Mouse (Mus musculus) cerebral cortex, adult 2 months (tissue): Measurements from ENCODE around the gene Fyb2.

ENCODE experiments used
- WGBS: fragments of 180-500 bp; shearing (Covaris S2); methylation state at CpG from one replicate; pipeline ENCODE4 v1.1.7; 2018; 5-methylcytosine and 5-hydroxymethylcytosine counted together

The Fyb2 gene

DNA sequence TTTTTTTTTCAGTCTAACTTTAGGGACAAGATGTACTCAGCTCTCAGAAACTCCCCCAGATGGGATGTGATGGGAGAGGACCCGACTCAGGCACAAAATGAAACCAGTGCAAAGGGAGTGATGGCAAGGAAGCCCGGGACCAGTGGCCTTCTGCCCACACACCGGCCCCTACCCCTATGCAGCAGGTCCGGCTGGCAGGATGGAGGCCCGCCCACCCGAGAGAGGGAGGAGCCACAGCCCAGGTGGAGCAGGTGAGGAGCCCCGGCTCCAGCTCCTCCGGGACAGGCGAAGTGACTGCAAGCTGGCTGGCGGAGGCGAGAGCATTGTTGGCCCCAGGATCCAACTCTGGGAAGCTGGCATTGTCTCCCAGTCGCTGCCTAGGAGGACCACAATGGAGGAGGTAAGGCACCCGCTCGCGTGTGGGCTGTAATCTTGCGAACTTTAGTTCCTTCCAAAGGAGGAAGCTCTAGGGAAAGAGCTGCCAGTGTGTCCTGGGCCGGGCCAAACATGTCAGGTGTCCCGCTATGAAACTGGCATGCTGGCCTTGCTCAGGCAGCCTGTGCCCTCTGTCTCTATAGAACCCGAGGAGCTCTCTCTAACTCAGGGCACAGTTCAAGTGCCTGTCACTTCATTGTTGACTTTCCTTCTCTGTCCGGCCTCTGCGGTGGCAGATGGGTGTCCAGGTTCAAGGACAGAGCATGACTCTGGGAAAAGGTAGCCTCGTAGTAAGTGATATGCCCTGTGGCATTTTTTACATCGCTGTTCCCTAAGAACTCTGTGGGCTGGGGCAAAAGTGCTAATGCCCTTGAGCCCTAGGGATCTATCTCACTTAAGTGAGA, at the start of gene Fyb2:
Gene Fyb2 (plus strand): TSS at position 166 of the 839 bp plus-strand sequence.
- WGBS = 30% methylated on average over 23 of the region's 23 CpGs

DNA sequence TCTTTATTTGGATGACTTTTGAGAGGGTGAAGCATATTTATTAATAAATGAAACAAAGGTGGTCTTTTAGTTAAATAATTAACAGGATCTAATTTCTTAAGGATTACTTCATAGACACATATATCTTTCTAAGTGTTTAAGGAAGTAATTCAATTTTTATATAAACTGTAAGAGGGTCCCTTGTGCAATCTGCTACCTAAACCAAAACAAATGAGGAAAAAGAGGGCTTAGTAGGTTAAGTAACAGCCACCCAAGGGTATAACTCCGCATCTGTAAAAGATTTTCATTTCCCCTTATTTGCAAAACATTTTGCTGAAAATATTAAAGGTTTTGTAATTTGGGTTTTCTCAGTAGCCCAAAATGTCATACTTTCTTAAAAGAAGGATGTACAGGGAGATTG, 48.9 kb upstream of the Fyb2 start:
- 88% methylated on average over 1 of the region's 1 CpGs for WGBS

DNA sequence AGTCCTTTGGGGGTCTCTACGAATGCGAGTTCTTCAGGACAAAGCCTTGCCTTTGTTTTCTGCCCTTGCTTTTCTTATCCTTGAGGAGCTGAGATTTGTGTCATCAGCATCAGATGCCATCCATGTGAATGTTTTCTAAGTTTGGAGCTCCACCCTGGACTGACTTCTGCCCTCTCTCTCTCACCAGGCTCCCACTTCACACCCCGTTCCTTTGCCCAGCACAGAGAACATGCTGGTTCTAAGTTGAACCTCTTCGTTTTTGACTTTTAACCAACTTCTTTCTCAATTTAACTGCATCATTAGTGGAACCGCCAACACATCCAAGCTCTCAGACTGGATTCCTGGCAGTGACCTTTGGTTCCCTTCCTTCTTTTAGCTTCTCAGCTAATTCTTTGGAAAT, 43.1 kb upstream of the Fyb2 start:
- WGBS = 88% methylated on average over 5 of the region's 5 CpGs

DNA sequence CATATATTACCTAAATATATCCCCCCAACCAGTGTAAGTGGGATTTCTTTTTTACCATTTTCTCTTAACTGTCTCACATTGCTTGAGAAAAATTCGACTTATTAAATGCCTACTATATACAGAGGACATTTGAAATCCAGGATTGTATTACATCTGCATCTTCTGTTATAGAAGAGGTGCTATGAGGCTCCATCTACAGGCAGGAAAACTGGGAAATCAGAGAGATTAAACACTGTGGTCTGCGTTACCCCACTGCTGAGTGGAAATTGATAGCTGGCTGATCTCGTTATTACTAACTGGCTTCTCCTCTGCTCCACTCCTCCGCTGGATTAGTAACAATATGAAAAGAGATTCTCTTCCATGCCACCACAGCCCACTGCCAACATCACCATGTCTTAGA, 37.4 kb upstream of the Fyb2 start:
- WGBS = 59% methylated on average over 4 of the region's 4 CpGs

DNA sequence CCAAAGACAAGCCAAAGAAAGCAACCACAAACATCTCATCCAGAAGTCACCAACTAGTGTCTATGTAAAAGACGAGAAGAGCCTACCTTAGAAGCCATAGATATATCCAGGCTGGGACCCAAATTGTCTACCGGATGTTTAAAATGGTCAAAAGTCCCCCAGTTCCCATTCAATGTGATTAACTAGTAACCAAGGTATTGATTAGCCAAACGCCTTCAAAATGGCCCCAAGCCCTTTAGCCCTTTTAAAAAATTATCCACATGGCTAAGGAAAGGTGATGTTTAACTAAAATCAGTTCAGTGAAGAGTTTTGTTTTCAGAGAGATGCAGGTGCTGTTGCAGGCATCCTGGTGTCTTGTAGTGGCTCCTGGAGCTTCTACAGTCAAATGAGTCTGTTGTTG, 36.9 kb upstream of the Fyb2 start, which contains the start of gene C8a:
Gene C8a (minus strand): TSS at position 76 of the 400 bp plus-strand sequence.
- 86% methylated on average over 3 of the region's 3 CpGs for WGBS

DNA sequence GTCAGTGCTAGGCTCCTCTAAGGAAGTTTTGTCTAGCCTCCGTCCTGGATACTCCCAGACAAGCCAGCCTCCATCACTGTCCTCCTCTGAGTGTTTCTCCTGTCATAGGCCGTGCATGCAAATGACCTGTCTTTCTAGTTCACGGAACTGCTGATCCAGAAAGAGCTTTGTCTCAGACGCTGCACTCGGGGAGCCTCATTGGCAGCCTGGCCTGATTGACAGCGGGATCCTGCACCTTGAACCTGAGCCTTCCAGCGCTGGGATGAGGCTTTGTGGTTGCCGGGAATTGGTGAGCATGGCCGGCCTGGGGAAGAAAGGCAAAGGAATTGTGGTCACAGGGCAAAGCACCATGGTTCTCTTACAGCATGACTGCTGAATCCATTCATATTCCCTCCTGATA, 25.8 kb upstream of the Fyb2 start:
- WGBS = 81% methylated on average over 9 of the region's 9 CpGs

DNA sequence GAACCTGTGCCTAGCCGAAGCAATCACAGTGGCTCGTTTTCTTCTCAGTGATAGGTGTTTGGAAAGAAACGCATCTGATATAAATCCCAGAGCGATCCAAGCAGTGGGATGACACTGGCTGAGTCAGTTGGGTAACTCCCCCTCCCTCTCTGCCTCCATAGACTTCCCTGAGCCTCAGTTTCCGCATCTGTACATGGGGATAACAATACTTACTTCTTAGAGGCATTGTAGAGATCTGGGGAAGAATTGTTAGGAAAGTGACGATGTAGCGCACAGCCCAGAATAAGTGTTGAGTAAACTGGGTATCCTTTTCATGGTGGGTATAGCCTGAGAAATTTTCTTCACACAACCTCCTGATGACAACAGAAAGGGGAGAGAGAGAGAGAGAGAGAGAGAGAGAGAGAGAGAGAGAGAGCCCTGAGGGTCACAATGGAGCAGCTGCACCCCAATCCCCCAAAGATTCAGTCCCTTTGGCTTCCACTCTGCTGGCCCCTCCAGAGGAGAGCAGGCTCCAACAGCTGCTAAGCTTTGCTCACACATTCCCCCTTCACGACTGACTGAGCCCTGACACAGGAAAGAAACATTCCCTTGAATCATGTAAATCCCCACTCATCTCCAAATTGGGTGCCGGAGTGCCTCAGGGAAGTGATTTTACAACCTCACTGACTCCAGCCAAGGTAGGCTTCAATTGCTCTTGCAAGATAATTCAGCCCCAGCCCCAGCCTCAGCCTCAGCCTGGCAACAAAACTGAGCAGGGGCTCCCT, 24.6 kb upstream of the Fyb2 start:
- 79% methylated on average over 9 of the region's 9 CpGs for WGBS

DNA sequence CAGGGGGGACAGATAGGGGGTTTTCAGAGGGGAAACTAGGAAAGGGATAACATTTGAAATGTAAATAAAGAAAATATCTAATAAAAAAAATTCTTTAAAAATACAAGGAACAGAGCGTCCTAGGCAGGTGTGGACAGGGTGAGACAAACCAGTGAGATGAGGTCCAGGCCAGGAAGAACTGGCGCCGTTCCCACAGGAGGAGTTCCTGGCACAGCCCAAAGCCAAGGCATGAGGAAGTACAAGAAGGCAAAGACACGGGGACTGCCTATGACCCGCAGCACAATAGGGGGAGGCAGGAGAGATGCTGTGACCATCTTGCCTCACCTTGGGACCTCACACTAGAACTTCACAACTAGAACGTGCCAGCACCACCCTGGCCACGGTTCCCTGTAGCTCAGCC, 21.5 kb upstream of the Fyb2 start:
- 77% methylated on average over 7 of the region's 7 CpGs for WGBS

DNA sequence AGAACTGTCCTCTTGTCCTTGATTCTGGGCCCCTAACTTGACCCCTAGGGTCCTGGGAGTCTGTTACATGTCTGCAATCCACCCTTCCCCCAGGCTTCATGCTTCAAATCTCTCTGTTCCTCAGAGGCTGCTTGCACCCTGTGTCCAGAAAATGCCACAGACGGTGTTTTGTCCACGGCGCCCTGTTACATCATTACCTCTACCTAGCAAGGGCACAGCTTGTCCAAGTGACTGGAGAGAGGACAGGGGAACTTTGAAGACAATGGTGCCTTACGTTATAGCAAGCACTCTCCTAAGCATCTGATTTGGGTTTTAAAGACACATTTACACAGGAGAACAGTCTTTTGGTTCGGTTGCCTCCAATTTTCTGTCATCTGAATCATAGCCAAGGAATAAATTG, 19.7 kb upstream of the Fyb2 start:
- 38% methylated on average over 5 of the region's 5 CpGs for WGBS

DNA sequence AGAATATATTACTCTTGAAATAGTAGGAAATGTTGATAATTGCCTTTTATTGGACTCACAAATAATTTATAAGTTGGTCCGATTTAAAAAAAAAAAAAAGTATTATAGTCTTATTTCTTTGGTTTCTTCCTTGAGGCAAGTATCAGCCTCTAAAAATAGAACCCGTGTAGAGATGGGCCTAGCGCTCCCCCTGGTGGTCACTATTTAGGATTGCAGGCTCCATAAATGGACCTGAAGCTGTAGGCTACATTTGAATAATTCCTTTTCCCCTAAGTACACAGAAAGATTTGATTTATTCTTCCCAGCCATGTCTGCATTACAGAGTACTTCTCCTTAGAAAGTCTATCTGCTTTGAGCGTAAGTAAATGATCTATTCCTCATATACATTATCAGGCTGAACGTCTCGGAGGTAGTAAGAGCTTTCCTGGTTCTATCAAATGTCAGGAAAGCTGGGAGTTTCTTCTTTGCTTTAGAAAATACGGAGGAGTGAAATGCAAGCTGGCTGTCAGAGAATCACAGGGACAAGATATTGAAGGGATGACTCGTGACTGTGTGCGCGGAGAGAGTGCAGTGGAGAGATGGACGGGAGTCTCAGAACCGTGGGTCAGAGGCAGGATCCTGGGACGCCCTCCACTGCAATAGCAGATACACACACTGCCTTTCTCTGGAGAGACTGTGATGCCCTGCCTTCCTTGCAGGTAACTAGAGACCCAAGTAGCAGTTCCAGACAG, 19.1 kb upstream of the Fyb2 start:
- 31% methylated on average over 13 of the region's 13 CpGs for WGBS

DNA sequence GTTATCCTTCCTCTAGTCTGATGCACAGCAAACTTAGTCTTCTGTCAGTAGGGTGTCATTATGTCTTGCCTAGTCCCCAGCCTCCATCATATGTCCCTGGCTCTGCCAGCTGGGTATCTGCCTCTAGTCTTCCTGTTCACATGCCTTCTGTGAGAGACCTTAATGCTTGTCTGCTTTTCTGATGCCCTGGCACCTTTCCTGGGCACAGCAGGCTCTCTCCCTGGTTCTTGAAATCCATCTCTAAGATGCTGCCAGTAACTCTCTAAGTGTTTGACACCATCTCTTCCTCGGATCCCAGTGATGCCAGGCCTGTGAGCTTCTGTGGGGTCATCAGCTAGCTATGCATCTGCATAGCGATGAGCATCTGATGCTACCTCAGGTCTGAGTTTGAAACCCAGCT, 10.4 kb upstream of the Fyb2 start:
- 80% methylated on average over 2 of the region's 2 CpGs for WGBS

DNA sequence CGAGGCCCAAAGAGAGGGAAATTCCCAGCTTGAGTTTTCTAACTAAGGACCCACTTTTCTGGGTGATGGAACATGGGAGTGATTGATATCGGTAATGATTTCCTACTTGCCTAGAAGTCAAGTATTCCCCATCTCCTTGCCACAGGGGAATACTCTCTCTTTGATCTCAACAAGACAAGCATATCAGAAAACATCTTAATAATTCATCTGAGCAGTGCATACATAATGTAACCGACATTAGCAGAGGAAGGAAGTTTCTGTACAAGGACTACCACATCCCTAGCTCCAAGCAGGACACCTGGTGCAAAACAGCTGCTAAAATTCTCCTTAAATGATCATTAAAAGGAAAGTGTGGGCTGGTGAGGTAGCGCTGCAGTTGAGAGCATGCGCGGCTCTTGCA, 8.2 kb upstream of the Fyb2 start:
- WGBS = 94% methylated on average over 6 of the region's 6 CpGs

DNA sequence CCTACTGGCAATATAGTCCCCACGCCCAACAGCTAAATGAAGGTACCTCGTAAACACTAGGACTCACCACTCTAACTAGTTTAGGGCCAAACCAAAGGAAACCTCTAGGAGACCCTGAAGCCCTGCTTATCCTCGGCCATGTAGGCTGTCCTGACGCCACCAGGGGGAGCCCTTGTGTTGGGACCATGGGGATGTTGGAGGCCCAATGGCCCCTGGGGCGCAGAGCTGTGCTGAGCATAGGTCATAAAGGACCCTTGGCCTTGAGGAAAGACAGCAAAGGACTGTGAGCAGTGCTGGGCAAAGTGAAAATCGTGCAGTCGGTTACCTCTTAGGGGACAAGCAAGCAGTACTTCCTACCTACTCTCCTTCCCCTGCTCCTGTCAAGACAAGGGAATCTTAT, 1.6 kb upstream of the Fyb2 start:
- WGBS = 55% methylated on average over 7 of the region's 7 CpGs

DNA sequence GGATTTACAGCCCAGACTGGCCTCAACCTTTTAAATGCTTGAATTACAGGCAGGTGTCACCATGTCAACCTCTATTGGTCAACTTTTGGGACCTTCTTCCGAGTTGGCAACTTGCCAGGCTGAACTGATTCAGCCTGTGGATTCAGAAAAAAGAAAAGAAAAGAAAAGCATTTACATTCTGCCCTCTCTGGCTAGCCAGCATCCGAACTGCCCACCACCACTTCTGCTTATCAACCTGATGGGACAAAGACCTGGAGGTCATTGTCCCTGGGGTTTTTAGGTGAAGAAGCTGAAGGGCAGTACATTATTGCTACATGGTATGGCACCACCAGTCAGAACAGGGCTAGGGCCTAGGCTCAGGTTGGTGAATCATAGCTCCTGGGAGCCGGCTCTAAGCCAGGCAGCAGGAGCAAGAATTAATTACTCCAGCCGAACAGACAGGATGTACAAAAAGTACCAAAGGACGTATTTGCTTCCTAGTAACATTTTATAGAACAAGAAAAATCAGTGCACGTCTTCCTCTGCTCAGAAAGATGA, 1.5 kb downstream of the Fyb2 start:
- WGBS = 56% methylated on average over 6 of the region's 6 CpGs

DNA sequence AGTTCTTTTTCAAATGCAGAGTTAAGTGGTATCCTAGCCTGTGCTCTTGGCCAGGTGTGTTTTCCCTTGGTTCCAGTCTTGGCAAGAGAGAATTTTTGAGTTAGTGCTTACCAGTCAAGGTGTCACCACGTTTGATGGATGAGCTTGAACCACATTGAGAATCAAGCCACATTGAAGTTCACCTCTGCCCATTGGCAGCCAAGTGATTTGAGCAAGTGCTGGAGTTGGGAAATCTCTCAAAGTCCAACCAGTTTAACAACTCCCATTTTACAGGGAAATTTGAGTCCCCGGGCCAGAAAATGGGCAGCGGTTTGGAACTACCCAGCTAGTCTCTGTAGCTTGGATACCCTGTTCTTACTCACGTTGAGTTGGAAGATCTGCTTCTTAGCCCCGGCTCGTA, 4.8 kb downstream of the Fyb2 start:
- whole genome bisulfite sequencing = 91% methylated on average over 6 of the region's 6 CpGs

DNA sequence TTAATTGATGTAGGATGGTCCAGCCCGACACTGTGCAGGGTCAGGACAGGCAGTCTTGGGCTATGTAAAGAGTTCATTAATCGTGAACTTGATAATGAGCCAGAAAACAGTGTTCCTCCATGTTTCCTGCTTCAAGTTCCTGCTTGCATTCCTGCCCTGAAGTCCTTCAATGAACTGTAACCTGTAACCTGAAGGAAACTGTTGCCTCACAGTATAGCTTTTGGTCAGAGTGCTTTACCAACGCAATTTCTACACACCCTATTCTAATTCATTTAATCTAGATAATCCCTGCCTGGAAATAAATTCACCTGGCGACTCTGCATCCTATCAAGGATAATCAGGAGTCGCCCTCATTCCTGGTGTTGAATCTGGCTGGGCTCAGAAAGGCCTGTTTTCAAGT, 12.1 kb downstream of the Fyb2 start:
- 91% methylated on average over 5 of the region's 5 CpGs for WGBS

DNA sequence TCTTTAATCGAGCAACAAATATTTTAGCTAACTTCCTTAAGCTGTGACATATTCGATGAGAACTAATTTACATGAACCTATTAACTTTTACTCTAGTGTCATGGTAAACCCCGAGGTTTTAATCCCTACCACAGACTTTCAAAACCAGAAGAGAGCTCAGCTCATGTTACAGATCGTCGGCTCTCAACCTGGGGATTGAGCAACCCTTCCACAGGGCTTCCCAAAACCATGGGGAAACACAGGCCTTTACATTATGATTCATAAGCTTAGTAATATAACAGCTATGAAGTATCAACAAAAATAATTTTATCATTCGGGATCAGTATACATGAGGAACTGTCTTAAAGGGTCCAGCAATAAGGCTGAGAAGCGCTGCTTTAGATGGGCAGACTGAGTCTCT, 15.9 kb downstream of the Fyb2 start:
- WGBS = 86% methylated on average over 7 of the region's 7 CpGs

DNA sequence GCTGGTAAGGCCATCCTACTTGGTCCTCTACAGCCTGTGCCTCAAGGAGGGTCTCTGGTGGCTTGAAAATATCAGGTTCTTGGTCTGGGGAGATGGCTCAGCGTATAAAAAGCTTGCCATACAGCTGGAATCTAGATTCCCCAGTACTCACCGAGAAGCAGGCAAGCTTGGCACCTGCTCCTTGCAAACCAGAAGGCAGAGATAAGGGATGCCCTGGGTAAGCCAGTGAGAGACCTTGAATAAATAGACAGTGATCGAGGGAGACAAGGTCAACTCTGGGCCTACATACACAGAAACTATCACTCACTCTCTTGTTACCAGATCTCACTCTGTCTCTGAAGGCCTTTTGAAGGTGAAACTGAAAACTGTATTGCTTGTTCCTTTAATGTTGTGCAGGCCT, 21.7 kb downstream of the Fyb2 start:
- WGBS = 77% methylated on average over 3 of the region's 3 CpGs

DNA sequence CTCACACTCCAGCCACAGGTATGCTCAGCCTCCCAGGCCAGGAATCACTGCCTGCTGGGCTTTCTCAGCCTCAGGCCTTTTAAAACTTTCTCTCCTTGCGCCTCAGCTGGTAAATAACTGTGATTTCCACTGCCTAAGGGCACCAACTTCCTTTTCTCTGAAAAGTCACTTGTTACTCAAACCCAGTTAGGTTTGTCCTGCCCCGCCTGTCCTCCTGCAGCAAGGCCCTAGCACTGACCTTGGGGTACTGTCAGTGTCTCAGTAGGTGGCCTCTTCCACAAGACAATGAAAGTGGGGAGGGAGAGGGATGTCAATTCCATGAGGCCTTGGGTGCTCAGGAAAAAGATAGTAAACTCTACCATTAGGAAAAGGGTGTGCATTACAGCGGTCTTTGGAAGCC, 22.2 kb downstream of the Fyb2 start:
- 88% methylated on average over 3 of the region's 3 CpGs for WGBS

DNA sequence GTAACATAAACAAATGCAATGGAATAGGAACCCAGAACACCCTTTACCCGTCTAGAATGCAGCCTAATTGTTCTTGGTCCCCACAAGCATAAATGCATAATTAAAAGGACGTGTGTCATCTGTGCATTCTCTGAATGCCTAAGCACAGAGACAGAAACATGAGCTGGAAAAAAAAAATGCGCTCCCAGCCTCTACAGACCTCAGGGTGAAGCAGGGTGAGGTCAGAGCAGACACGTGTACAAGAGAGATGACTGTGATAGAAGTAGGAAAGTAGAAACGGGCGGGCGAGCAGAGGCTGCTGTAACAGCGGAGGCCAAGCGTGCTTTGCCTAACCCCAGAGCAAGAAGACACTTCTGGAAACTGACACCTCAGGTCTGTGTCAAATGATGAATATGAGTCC, 22.8 kb downstream of the Fyb2 start:
- 87% methylated on average over 9 of the region's 9 CpGs for WGBS

DNA sequence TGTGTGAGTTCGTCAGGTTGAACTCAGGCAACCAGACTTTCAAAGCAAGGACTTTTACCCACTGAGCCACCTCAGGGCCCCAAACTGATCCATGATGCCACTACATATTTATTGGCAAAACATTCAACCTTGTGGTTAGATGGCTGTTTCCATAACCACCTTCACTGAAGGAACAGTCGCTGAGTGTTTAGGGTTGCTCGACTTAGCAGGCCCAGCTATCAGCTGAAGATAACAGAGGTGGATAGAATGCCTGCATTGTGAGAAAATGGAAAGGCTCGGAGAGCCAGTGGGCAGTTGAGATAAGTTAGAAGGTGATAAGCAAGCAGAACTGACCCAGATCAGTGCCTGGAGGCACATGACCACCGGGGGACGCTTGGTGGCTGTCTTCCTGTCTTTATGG, 26.3 kb downstream of the Fyb2 start:
- 88% methylated on average over 6 of the region's 6 CpGs for WGBS

DNA sequence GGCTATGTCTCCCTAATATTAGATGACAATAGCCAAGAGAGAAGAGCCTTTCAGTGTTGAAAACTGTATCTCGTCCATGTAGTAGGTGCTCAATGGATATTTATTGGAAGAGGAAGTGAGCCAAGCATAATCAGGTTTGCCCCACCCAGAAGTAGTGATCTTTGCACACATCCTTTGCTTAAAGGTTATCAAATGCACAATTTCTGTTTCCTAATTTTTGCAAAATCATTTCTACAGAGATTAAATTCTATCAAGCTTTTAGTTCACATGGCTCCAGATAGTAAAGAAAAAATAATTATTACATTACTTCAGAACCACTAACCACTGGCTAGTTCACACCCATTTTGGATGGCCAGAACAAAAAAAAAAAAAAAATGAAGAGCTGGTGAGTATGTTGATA, 28.6 kb downstream of the Fyb2 start:
- WGBS = 95% methylated on average over 1 of the region's 1 CpGs
